Mouse (Mus musculus): ENCODE measurements around the gene Sigmar1. TPM values are rescaled to one million over a fixed set of nuclear protein-coding genes. Genes with fewer than 3 reads are reported as not detected.

The Sigmar1 gene
- polyA plus RNA-seq, 1 experiment from 2014 or later = 89.3 TPM

- no peak for ATAC-seq (ENCODE audit: low read depth)
- no peaks in the 10 kb centered on the region for H3K36me3 ChIP-seq (ENCODE audit: control insufficient read depth, insufficient read depth, low read length)
- 89% methylated on average over 9 of the region's 9 CpGs for WGBS
- H3K4me3 ChIP-seq (ENCODE audit: low read depth, low read length) = no peak overlapping the region
- no peak overlapping the region for H3K4me2 ChIP-seq (ENCODE audit: low read depth, low read length)
- H3K9ac ChIP-seq (replicated peaks; ENCODE audit: low read depth, low read length) = no peak overlapping the region
- H3K4me1 ChIP-seq (ENCODE audit: control insufficient read depth, insufficient read depth, low read length) = peaks cover 15% of the 10 kb centered on the region; the same call in 1 of the 2 replicates
- H3K9me3 ChIP-seq (ENCODE audit: control insufficient read depth, low read length) = no peaks in the 10 kb centered on the region
- H3K27ac ChIP-seq (ENCODE audit: low read depth, low read length) = no peak overlapping the region
- no peaks in the 10 kb centered on the region for H3K27me3 ChIP-seq (ENCODE audit: control insufficient read depth, insufficient read depth, low read length)
Measured at GRCm38 (mm10) chr4:41759206-41759605, 3.2 kb upstream of the Sigmar1 start.

- H3K9me3 ChIP-seq (ENCODE audit: control insufficient read depth, low read length) = no peaks in the 10 kb centered on the region
- ATAC-seq (ENCODE audit: low read depth) = no peak
- 94% methylated on average over 4 of the region's 4 CpGs for WGBS
- H3K9ac ChIP-seq (replicated peaks; ENCODE audit: low read depth, low read length) = no peak overlapping the region
- H3K4me1 ChIP-seq (ENCODE audit: control insufficient read depth, insufficient read depth, low read length) = peaks cover 15% of the 10 kb centered on the region; the same call in 1 of the 2 replicates
- H3K27me3 ChIP-seq (ENCODE audit: control insufficient read depth, insufficient read depth, low read length) = no peaks in the 10 kb centered on the region
- H3K4me2 ChIP-seq (ENCODE audit: low read depth, low read length) = no peak overlapping the region
- no peaks in the 10 kb centered on the region for H3K36me3 ChIP-seq (ENCODE audit: control insufficient read depth, insufficient read depth, low read length)
- no peak overlapping the region for H3K27ac ChIP-seq (ENCODE audit: low read depth, low read length)
- H3K4me3 ChIP-seq (ENCODE audit: low read depth, low read length) = no peak overlapping the region
Measured at GRCm38 (mm10) chr4:41758701-41759100, 2.7 kb upstream of the Sigmar1 start.

- Histone ChIP-seq H3K4me1 (ENCODE audit: control insufficient read depth, insufficient read depth, low read length) (peaks cover 15% of the 10 kb centered on the region; the same call in 1 of the 2 replicates), H3K27me3 (ENCODE audit: control insufficient read depth, insufficient read depth, low read length) (no peaks in the 10 kb centered on the region), H3K9me3 (ENCODE audit: control insufficient read depth, low read length) (no peaks in the 10 kb centered on the region), H3K27ac (ENCODE audit: low read depth, low read length) (no peak overlapping the region), H3K9ac (replicated peaks; ENCODE audit: low read depth, low read length) (no peak overlapping the region), H3K4me2 (ENCODE audit: low read depth, low read length) (no peak overlapping the region), H3K36me3 (ENCODE audit: control insufficient read depth, insufficient read depth, low read length) (no peaks in the 10 kb centered on the region), H3K4me3 (ENCODE audit: low read depth, low read length) (no peak overlapping the region)
- WGBS = 86% methylated on average over 11 of the region's 11 CpGs
- ATAC-seq (ENCODE audit: low read depth) = no peak
Measured at GRCm38 (mm10) chr4:41758021-41758420, 2.1 kb upstream of the Sigmar1 start.

GRCm38 (mm10) chr4:41757321-41757720, 1.4 kb upstream of the Sigmar1 start:
- ATAC-seq (ENCODE audit: low read depth) = no peak
- H3K4me3 ChIP-seq (ENCODE audit: low read depth, low read length) = no peak overlapping the region
- WGBS = 94% methylated on average over 13 of the region's 13 CpGs
- no peak overlapping the region for H3K9ac ChIP-seq (replicated peaks; ENCODE audit: low read depth, low read length)
- no peak overlapping the region for H3K4me2 ChIP-seq (ENCODE audit: low read depth, low read length)
- no peaks in the 10 kb centered on the region for H3K27me3 ChIP-seq (ENCODE audit: control insufficient read depth, insufficient read depth, low read length)
- no peaks in the 10 kb centered on the region for H3K36me3 ChIP-seq (ENCODE audit: control insufficient read depth, insufficient read depth, low read length)
- H3K4me1 ChIP-seq (ENCODE audit: control insufficient read depth, insufficient read depth, low read length) = peaks cover 15% of the 10 kb centered on the region; the same call in 1 of the 2 replicates
- no peak overlapping the region for H3K27ac ChIP-seq (ENCODE audit: low read depth, low read length)
- H3K9me3 ChIP-seq (ENCODE audit: control insufficient read depth, low read length) = no peaks in the 10 kb centered on the region

GRCm38 (mm10) chr4:41756440-41756839, 483 bp upstream of the Sigmar1 start:
- Histone ChIP-seq H3K4me3 (ENCODE audit: low read depth, low read length) (peak overlapping the region; percentile 76), H3K36me3 (ENCODE audit: control insufficient read depth, insufficient read depth, low read length) (no peaks in the 10 kb centered on the region), H3K4me1 (ENCODE audit: control insufficient read depth, insufficient read depth, low read length) (peaks cover 15% of the 10 kb centered on the region; the same call in 1 of the 2 replicates), H3K27me3 (ENCODE audit: control insufficient read depth, insufficient read depth, low read length) (no peaks in the 10 kb centered on the region), H3K4me2 (ENCODE audit: low read depth, low read length) (peak overlapping the region; percentile 93), H3K9me3 (ENCODE audit: control insufficient read depth, low read length) (no peaks in the 10 kb centered on the region), H3K9ac (replicated peaks; ENCODE audit: low read depth, low read length) (peak overlapping the region; percentile 76), H3K27ac (ENCODE audit: low read depth, low read length) (0 out of 2 replicates have a peak overlapping the region, but pooled peaks have one; percentile 72)
- WGBS = 83% methylated on average over 8 of the region's 8 CpGs
- no peak for ATAC-seq (ENCODE audit: low read depth)

GRCm38 (mm10) chr4:41754797-41755337, 1.1 kb downstream of the Sigmar1 start, which contains the start of gene Galt:
Gene Galt, plus strand, starts transcription at chr4:41755228.
- no peaks in the 10 kb centered on the region for H3K36me3 ChIP-seq (ENCODE audit: control insufficient read depth, insufficient read depth, low read length)
- peaks cover 9% of the 10 kb centered on the region; the same call in 1 of the 2 replicates for H3K4me1 ChIP-seq (ENCODE audit: control insufficient read depth, insufficient read depth, low read length)
- H3K4me3 ChIP-seq (ENCODE audit: low read depth, low read length) = peak within 1 kb of the TSS; percentile 76
- H3K4me2 ChIP-seq (ENCODE audit: low read depth, low read length) = peak within 1 kb of the TSS; percentile 93
- no peaks in the 10 kb centered on the region for H3K9me3 ChIP-seq (ENCODE audit: control insufficient read depth, low read length)
- peak; percentile 62 for ATAC-seq (ENCODE audit: low read depth)
- peak within 1 kb of the TSS; percentile 72 for H3K27ac ChIP-seq (ENCODE audit: low read depth, low read length)
- peak within 1 kb of the TSS; percentile 76 for H3K9ac ChIP-seq (replicated peaks; ENCODE audit: low read depth, low read length)
- no peaks in the 10 kb centered on the region for H3K27me3 ChIP-seq (ENCODE audit: control insufficient read depth, insufficient read depth, low read length)
- 13% methylated on average over 14 of the region's 14 CpGs for WGBS

GRCm38 (mm10) chr4:41745021-41745420, 10.9 kb downstream of the Sigmar1 start:
- H3K4me3 ChIP-seq (ENCODE audit: low read depth, low read length) = no peak overlapping the region
- WGBS = 88% methylated on average over 1 of the region's 1 CpGs

GRCm38 (mm10) chr4:41744131-41744530, 11.8 kb downstream of the Sigmar1 start:
- ATAC-seq (ENCODE audit: low read depth) = no peak
- WGBS = 67% methylated on average over 2 of the region's 2 CpGs
- Histone ChIP-seq H3K4me3 (ENCODE audit: low read depth, low read length) (no peak overlapping the region), H3K4me1 (ENCODE audit: control insufficient read depth, insufficient read depth, low read length) (peaks cover 14% of the 10 kb centered on the region), H3K27ac (ENCODE audit: low read depth, low read length) (no peak overlapping the region), H3K36me3 (ENCODE audit: control insufficient read depth, insufficient read depth, low read length) (no peaks in the 10 kb centered on the region), H3K27me3 (ENCODE audit: control insufficient read depth, insufficient read depth, low read length) (no peaks in the 10 kb centered on the region), H3K4me2 (ENCODE audit: low read depth, low read length) (no peak overlapping the region), H3K9ac (replicated peaks; ENCODE audit: low read depth, low read length) (no peak overlapping the region), H3K9me3 (ENCODE audit: control insufficient read depth, low read length) (no peaks in the 10 kb centered on the region)

More at GRCm38 (mm10) chr4:41745021-41745420, 10.9 kb downstream of the Sigmar1 start:
- H3K27me3 ChIP-seq (ENCODE audit: control insufficient read depth, insufficient read depth, low read length) = no peaks in the 10 kb centered on the region
- ATAC-seq (ENCODE audit: low read depth) = no peak
- H3K4me1 ChIP-seq (ENCODE audit: control insufficient read depth, insufficient read depth, low read length) = peaks cover 6% of the 10 kb centered on the region
- no peak overlapping the region for H3K4me2 ChIP-seq (ENCODE audit: low read depth, low read length)
- no peaks in the 10 kb centered on the region for H3K9me3 ChIP-seq (ENCODE audit: control insufficient read depth, low read length)
- H3K9ac ChIP-seq (replicated peaks; ENCODE audit: low read depth, low read length) = no peak overlapping the region
- no peak overlapping the region for H3K27ac ChIP-seq (ENCODE audit: low read depth, low read length)
- H3K36me3 ChIP-seq (ENCODE audit: control insufficient read depth, insufficient read depth, low read length) = no peaks in the 10 kb centered on the region

GRCm38 (mm10) chr4:41741158-41741560, 14.8 kb downstream of the Sigmar1 start:
- H3K4me1 ChIP-seq (ENCODE audit: control insufficient read depth, insufficient read depth, low read length) = peaks cover 14% of the 10 kb centered on the region
- no peaks in the 10 kb centered on the region for H3K9me3 ChIP-seq (ENCODE audit: control insufficient read depth, low read length)
- H3K9ac ChIP-seq (replicated peaks; ENCODE audit: low read depth, low read length) = peak overlapping the region; percentile 70
- peak overlapping the region; percentile 53 for H3K4me3 ChIP-seq (ENCODE audit: low read depth, low read length)
- ATAC-seq (ENCODE audit: low read depth) = peak; percentile 98
- H3K4me2 ChIP-seq (ENCODE audit: low read depth, low read length) = peak overlapping the region; percentile 83
- no peaks in the 10 kb centered on the region for H3K36me3 ChIP-seq (ENCODE audit: control insufficient read depth, insufficient read depth, low read length)
- peak overlapping the region; percentile 73 for H3K27ac ChIP-seq (ENCODE audit: low read depth, low read length)
- no peaks in the 10 kb centered on the region for H3K27me3 ChIP-seq (ENCODE audit: control insufficient read depth, insufficient read depth, low read length)
- WGBS = 0% methylated on average over 27 of the region's 27 CpGs
